Mouse (Mus musculus) neural tube, embryonic 15.5 days (tissue): ENCODE data around the gene Cyp2d34. TPM values are rescaled to one million over a fixed set of nuclear protein-coding genes. Genes with fewer than 3 reads are reported as not detected.

Experiments
- ATAC-seq: fragments of 200-750 bp; cut with Nextera tagmentation; 2 replicates; pipeline ENCODE4 v1.8.0; 2017; ENCODE audit warnings: mild to moderate bottlenecking, moderate TSS enrichment, moderate library complexity; ENCODE audit not compliant: low FRiP score
- H3K27ac ChIP-seq: fragments of 300-500 bp; sonication (generic); replicated peaks from 2 replicates; pipeline ENCODE4 v1.5.1; 2015; ENCODE audit warnings: mild to moderate bottlenecking, inconsistent platforms
- H3K27me3 ChIP-seq: fragments of 300-500 bp; sonication (generic); replicated peaks from 2 replicates; pipeline ENCODE4 v1.6.1; 2015; ENCODE audit warnings: inconsistent platforms
- H3K36me3 ChIP-seq: fragments of 300-500 bp; sonication (generic); 2 replicates; pipeline ENCODE4 v1.6.1; 2015; ENCODE audit warnings: inconsistent platforms
- H3K4me1 ChIP-seq: fragments of 300-500 bp; sonication (generic); 2 replicates; pipeline ENCODE4 v1.6.1; 2015; ENCODE audit warnings: inconsistent platforms
- H3K4me2 ChIP-seq: fragments of 300-500 bp; sonication (generic); 2 replicates; pipeline ENCODE4 v1.6.1; 2015; ENCODE audit warnings: inconsistent platforms, mild to moderate bottlenecking, moderate library complexity
- H3K4me3 ChIP-seq: fragments of 300-500 bp; sonication (generic); replicated peaks from 2 replicates; pipeline ENCODE4 v1.5.1; 2015; ENCODE audit warnings: mild to moderate bottlenecking, inconsistent platforms
- H3K9ac ChIP-seq: fragments of 300-500 bp; sonication (generic); replicated peaks from 2 replicates; pipeline ENCODE4 v1.6.1; 2015; ENCODE audit warnings: mild to moderate bottlenecking, inconsistent platforms
- H3K9me3 ChIP-seq: fragments of 300-500 bp; sonication (generic); replicated peaks from 2 replicates; pipeline ENCODE4 v1.6.1; 2016; ENCODE audit warnings: inconsistent platforms
- WGBS: fragments of 180-500 bp; shearing (Covaris S2); methylation state at CpG from one replicate; pipeline ENCODE4 v1.1.7; 2015; ENCODE audit warnings: mixed read lengths; 5-methylcytosine and 5-hydroxymethylcytosine counted together
- polyA plus RNA-seq: library from polyadenylated mRNA; unstranded; fragments of >200 nt; fragmentation: Nextera tagmentation; extraction: Ambion mirVana; gene quantifications from 2 replicates; pipeline ENCODE4 v1.2.1, GENCODE M21; 2015

The Cyp2d34 gene
- not detected in 2 replicates for polyA plus RNA-seq

- no peak for ATAC-seq
- Histone ChIP-seq H3K9ac (no peak within 1 kb of the TSS), H3K4me2 (no peak within 1 kb of the TSS), H3K36me3 (no peaks in the 10 kb centered on the region), H3K4me3 (no peak within 1 kb of the TSS), H3K27ac (no peak within 1 kb of the TSS), H3K4me1 (no peaks in the 10 kb centered on the region), H3K9me3 (no peaks in the 10 kb centered on the region), H3K27me3 (no peaks in the 10 kb centered on the region)
- WGBS: 90% methylated on average over 7 of the region's 7 CpGs
Measured at GRCm38 (mm10) chr15:82620531-82621202, at the start of gene Cyp2d34. Gene Cyp2d34 (minus strand): TSS chr15:82620946.

- Histone ChIP-seq H3K27me3 (no peaks in the 10 kb centered on the region), H3K9ac (no peak overlapping the region), H3K27ac (no peak overlapping the region), H3K4me3 (no peak overlapping the region), H3K4me1 (no peaks in the 10 kb centered on the region), H3K36me3 (no peaks in the 10 kb centered on the region), H3K4me2 (no peak overlapping the region), H3K9me3 (no peaks in the 10 kb centered on the region)
- ATAC-seq: no peak
- WGBS: 90% methylated on average over 2 of the region's 2 CpGs
Measured at GRCm38 (mm10) chr15:82656346-82656745, 35.6 kb upstream of the Cyp2d34 start.

GRCm38 (mm10) chr15:82644371-82644770 is 23.6 kb upstream of the Cyp2d34 start:
- no peak overlapping the region for H3K4me2 ChIP-seq
- no peak overlapping the region for H3K4me3 ChIP-seq
- WGBS: 85% methylated on average over 3 of the region's 3 CpGs
- H3K27ac ChIP-seq: no peak overlapping the region
- H3K4me1 ChIP-seq: no peaks in the 10 kb centered on the region
- H3K9me3 ChIP-seq: no peaks in the 10 kb centered on the region
- H3K9ac ChIP-seq: no peak overlapping the region
- no peak for ATAC-seq
- no peaks in the 10 kb centered on the region for H3K27me3 ChIP-seq
- H3K36me3 ChIP-seq: no peaks in the 10 kb centered on the region

GRCm38 (mm10) chr15:82643771-82644170 is 23.0 kb upstream of the Cyp2d34 start:
- no peak for ATAC-seq
- no peak overlapping the region for H3K4me2 ChIP-seq
- no peaks in the 10 kb centered on the region for H3K9me3 ChIP-seq
- H3K27ac ChIP-seq: no peak overlapping the region
- no peaks in the 10 kb centered on the region for H3K4me1 ChIP-seq
- H3K4me3 ChIP-seq: no peak overlapping the region
- no peaks in the 10 kb centered on the region for H3K36me3 ChIP-seq
- 96% methylated on average over 5 of the region's 5 CpGs for WGBS
- H3K27me3 ChIP-seq: no peaks in the 10 kb centered on the region
- no peak overlapping the region for H3K9ac ChIP-seq

- no peak overlapping the region for H3K4me3 ChIP-seq
- H3K4me2 ChIP-seq: no peak overlapping the region
- no peaks in the 10 kb centered on the region for H3K4me1 ChIP-seq
- H3K27ac ChIP-seq: no peak overlapping the region
- no peaks in the 10 kb centered on the region for H3K27me3 ChIP-seq
- WGBS: 88% methylated on average over 3 of the region's 3 CpGs
- H3K36me3 ChIP-seq: no peaks in the 10 kb centered on the region
- no peak overlapping the region for H3K9ac ChIP-seq
- no peak for ATAC-seq
- no peaks in the 10 kb centered on the region for H3K9me3 ChIP-seq
Measured at GRCm38 (mm10) chr15:82642771-82643170, 22.0 kb upstream of the Cyp2d34 start.

GRCm38 (mm10) chr15:82641921-82642320 is 21.2 kb upstream of the Cyp2d34 start:
- no peaks in the 10 kb centered on the region for H3K4me1 ChIP-seq
- WGBS: 84% methylated on average over 2 of the region's 2 CpGs

GRCm38 (mm10) chr15:82641390-82641789 is 20.6 kb upstream of the Cyp2d34 start:
- Histone ChIP-seq H3K27me3 (no peaks in the 10 kb centered on the region), H3K4me2 (no peak overlapping the region), H3K4me3 (no peak overlapping the region), H3K27ac (no peak overlapping the region), H3K9ac (no peak overlapping the region), H3K4me1 (no peaks in the 10 kb centered on the region), H3K9me3 (no peaks in the 10 kb centered on the region), H3K36me3 (no peaks in the 10 kb centered on the region)
- WGBS: 90% methylated on average over 5 of the region's 5 CpGs
- no peak for ATAC-seq

More at GRCm38 (mm10) chr15:82641921-82642320, 21.2 kb upstream of the Cyp2d34 start:
- no peaks in the 10 kb centered on the region for H3K27me3 ChIP-seq
- no peaks in the 10 kb centered on the region for H3K36me3 ChIP-seq
- H3K4me2 ChIP-seq: no peak overlapping the region
- H3K9ac ChIP-seq: no peak overlapping the region
- no peak overlapping the region for H3K4me3 ChIP-seq
- H3K9me3 ChIP-seq: no peaks in the 10 kb centered on the region
- H3K27ac ChIP-seq: no peak overlapping the region
- ATAC-seq: no peak

- no peak overlapping the region for H3K4me3 ChIP-seq
- no peaks in the 10 kb centered on the region for H3K9me3 ChIP-seq
- no peak overlapping the region for H3K4me2 ChIP-seq
- H3K9ac ChIP-seq: no peak overlapping the region
- no peak overlapping the region for H3K27ac ChIP-seq
- H3K36me3 ChIP-seq: no peaks in the 10 kb centered on the region
- ATAC-seq: no peak
- no peaks in the 10 kb centered on the region for H3K27me3 ChIP-seq
- 91% methylated on average over 7 of the region's 7 CpGs for WGBS
- H3K4me1 ChIP-seq: no peaks in the 10 kb centered on the region
Measured at GRCm38 (mm10) chr15:82640201-82640600, 19.5 kb upstream of the Cyp2d34 start.

- Histone ChIP-seq H3K4me1 (no peaks in the 10 kb centered on the region), H3K9me3 (no peaks in the 10 kb centered on the region), H3K27me3 (no peaks in the 10 kb centered on the region), H3K27ac (no peak overlapping the region), H3K9ac (no peak overlapping the region), H3K4me2 (no peak overlapping the region), H3K36me3 (no peaks in the 10 kb centered on the region), H3K4me3 (no peak overlapping the region)
- 85% methylated on average over 14 of the region's 14 CpGs for WGBS
- no peak for ATAC-seq
Measured at GRCm38 (mm10) chr15:82637130-82638075, 16.7 kb upstream of the Cyp2d34 start.

GRCm38 (mm10) chr15:82634976-82635375 is 14.2 kb upstream of the Cyp2d34 start:
- no peaks in the 10 kb centered on the region for H3K36me3 ChIP-seq
- H3K9me3 ChIP-seq: no peaks in the 10 kb centered on the region
- H3K27me3 ChIP-seq: no peaks in the 10 kb centered on the region
- H3K4me3 ChIP-seq: no peak overlapping the region
- 75% methylated on average over 1 of the region's 1 CpGs for WGBS
- no peak for ATAC-seq
- H3K27ac ChIP-seq: no peak overlapping the region
- no peak overlapping the region for H3K9ac ChIP-seq
- H3K4me1 ChIP-seq: no peaks in the 10 kb centered on the region
- no peak overlapping the region for H3K4me2 ChIP-seq

- no peak overlapping the region for H3K27ac ChIP-seq
- H3K9ac ChIP-seq: no peak overlapping the region
- ATAC-seq: no peak
- no peak overlapping the region for H3K4me3 ChIP-seq
- H3K4me2 ChIP-seq: no peak overlapping the region
- no peaks in the 10 kb centered on the region for H3K9me3 ChIP-seq
- H3K4me1 ChIP-seq: no peaks in the 10 kb centered on the region
- no peaks in the 10 kb centered on the region for H3K27me3 ChIP-seq
- 89% methylated on average over 1 of the region's 1 CpGs for whole genome bisulfite sequencing
- H3K36me3 ChIP-seq: no peaks in the 10 kb centered on the region
Measured at GRCm38 (mm10) chr15:82621993-82622392, 1.2 kb upstream of the Cyp2d34 start.
